Mouse (Mus musculus): ENCODE data around the gene Rnf220. TPM values are rescaled to one million over a fixed set of nuclear protein-coding genes. Genes with fewer than 3 reads are reported as not detected.

Gene Rnf220
- total and polyA plus RNA-seq, 3 experiments: 64.4 to 117 (median 86.8) TPM

DNA sequence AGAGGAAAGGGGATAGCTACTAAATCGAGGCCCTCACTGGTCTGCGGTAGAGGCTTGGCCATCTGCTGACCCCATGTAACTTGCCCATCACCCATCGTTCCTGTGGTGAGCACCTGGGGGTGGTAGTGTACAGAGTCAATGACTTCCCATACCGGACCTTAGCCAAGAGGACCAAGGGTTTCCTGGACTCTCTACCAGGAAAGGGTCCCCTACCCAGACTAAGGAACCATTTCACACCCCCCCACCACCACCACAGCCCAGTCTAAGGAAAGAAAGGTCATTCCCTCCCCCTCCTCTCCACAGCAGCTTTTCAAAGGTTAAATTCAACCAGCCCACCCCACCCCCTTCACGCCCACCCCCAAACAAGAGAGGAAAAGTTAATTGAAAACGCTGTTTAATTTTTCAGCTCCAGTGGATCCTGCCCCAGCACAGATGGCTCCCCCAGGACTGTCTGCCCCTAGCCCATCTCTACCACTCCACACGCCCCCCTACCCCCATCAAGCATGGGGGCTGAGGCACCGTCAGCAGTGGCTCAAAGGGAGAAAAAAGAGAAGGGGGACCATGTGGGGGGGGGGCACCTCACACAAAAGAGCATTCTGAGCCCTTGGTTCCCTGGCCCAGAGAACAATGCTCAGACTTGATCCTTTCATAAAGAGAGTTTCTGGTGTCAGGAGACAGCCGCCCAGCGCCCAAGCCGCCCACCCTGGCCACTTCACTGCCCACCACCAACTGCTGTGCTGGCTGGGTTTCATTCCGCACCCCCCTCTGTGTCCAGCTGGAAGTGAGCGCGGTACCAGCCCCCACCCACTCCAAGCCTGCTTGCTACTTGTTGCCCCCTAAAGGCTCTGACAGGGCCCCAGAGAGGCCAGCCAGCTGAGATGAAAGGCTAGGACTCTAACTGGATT, 87.5 kb downstream of the Rnf220 start:
- Histone ChIP-seq H3K4me1 (ENCODE audit: control insufficient read depth in 1 of 2, insufficient read depth in 2 of 2) (peaks cover 4 to 15% of the 10 kb centered on the region in 2 experiments; a peak in 3 of 4 replicates), H3K9me3 (replicated peaks; ENCODE audit: low read length) (no peaks in the 10 kb centered on the region), H3K27me3 (replicated peaks) (no peaks in the 10 kb centered on the region), H3K79me2 (replicated peaks; ENCODE audit: control insufficient read depth, extremely low read depth, insufficient read depth, poor library complexity, severe bottlenecking) (no peaks in the 10 kb centered on the region), H3K36me3 (replicated peaks in 1 of 2; ENCODE audit: control insufficient read depth in 1 of 2, insufficient read depth in 1 of 2, low read length in 1 of 2) (no peaks in the 10 kb centered on the region), H3K4me3 (replicated peaks in 1 of 3; ENCODE audit: low read depth in 2 of 3, low read length in 2 of 3, poor library complexity in 1 of 3) (no peak overlapping the region), H3K9ac (ENCODE audit: insufficient read depth, low read depth) (no peak overlapping the region), H3K4me2 (ENCODE audit: insufficient read depth, low read depth, poor library complexity, severe bottlenecking) (no peak overlapping the region), H3K27ac (ENCODE audit: insufficient read depth, low read depth) (no peak overlapping the region)
- dilution Hi-C loops (cut with MboI; ENCODE audit: extremely low pct_ligation_motif_present, extremely low pct_unique_long_range_greater_than_20kb, low sequenced_read_pairs) (no loop called here), in situ Hi-C loops (cut with MboI; ENCODE audit: low pct_ligation_motif_present, low pct_unique_long_range_greater_than_20kb, low sequenced_read_pairs) (no loop called here)
- TF ChIP-seq NRF1 (IDR thresholded peaks at IDR 0.05; ENCODE audit: low read depth, low read length) (no peak), CTCF (conservative IDR thresholded peaks at IDR 0.05 in 1 of 2, IDR thresholded peaks at IDR 0.05 in 1 of 2; ENCODE audit: low read depth in 2 of 2, low read length in 2 of 2) (no peak), MYC (IDR thresholded peaks at IDR 0.05; ENCODE audit: low read depth, low read length) (no peak), CHD2 (IDR thresholded peaks at IDR 0.05; ENCODE audit: low read length) (no peak), ZC3H11A (IDR thresholded peaks at IDR 0.05; ENCODE audit: low read depth, low read length) (no peak), MEF2A (IDR thresholded peaks at IDR 0.05; ENCODE audit: borderline replicate concordance, low read depth, low read length) (no peak), HCFC1 (IDR thresholded peaks at IDR 0.05; ENCODE audit: low read depth, low read length) (no peak), USF2 (conservative IDR thresholded peaks at IDR 0.05; ENCODE audit: low read depth, low read length) (no peak)
- no peak for DNase-seq (ENCODE audit: extremely low read depth)

DNA sequence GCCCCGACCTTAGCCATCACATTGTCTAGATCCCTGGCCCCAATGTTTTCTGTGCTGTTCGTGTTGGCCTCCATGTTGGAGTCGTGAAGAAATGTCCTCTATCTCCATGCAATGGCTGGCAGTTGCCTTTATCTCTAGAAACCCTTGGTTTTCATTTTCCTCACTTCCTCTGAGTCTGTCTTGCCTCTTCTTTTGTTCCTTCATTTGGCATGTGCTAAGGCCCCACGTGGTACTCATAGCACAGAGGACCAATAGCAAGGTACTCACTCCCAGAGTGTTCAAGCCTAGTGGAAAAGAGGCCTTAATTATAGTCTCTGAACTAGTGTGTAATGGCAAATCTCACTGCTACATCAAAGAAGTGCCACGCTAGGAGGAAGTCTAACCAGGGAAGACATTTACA, 88.9 kb downstream of the Rnf220 start:
- in situ Hi-C loops (cut with MboI; ENCODE audit: low pct_ligation_motif_present, low pct_unique_long_range_greater_than_20kb, low sequenced_read_pairs): no loop called here

More for the DNA sequence above, 88.9 kb downstream of the Rnf220 start:
- no peak overlapping the region for H3K4me2 ChIP-seq (ENCODE audit: insufficient read depth, low read depth, poor library complexity, severe bottlenecking)
- TF ChIP-seq ZKSCAN1 (IDR thresholded peaks at IDR 0.05; ENCODE audit: borderline replicate concordance, low read depth, low read length) (no peak), UBTF (IDR thresholded peaks at IDR 0.05; ENCODE audit: low read depth, low read length) (no peak), JUN (IDR thresholded peaks at IDR 0.05; ENCODE audit: insufficient read depth, low read depth, low read length) (no peak), MAX (IDR thresholded peaks at IDR 0.05; ENCODE audit: low read length) (no peak), PAX5 (IDR thresholded peaks at IDR 0.05; ENCODE audit: low read length) (no peak), EP300 (IDR thresholded peaks at IDR 0.05; ENCODE audit: low read length) (no peak), KAT2A (IDR thresholded peaks at IDR 0.05; ENCODE audit: insufficient replicate concordance, low read length) (no peak), NRF1 (IDR thresholded peaks at IDR 0.05; ENCODE audit: low read depth, low read length) (no peak), MXI1 (IDR thresholded peaks at IDR 0.05; ENCODE audit: low read depth, low read length) (no peak), IRF4 (IDR thresholded peaks at IDR 0.05; ENCODE audit: low read depth, low read length) (no peak), MAFK (IDR thresholded peaks at IDR 0.05; ENCODE audit: insufficient replicate concordance, low read length) (no peak), POLR2A (IDR thresholded peaks at IDR 0.05; ENCODE audit: low read depth, low read length) (no peak), USF2 (conservative IDR thresholded peaks at IDR 0.05; ENCODE audit: low read depth, low read length) (no peak), SIN3A (IDR thresholded peaks at IDR 0.05; ENCODE audit: low read length) (no peak), ZNF384 (IDR thresholded peaks at IDR 0.05; ENCODE audit: low read depth, low read length) (no peak), NELFE (IDR thresholded peaks at IDR 0.05; ENCODE audit: low read depth, low read length) (no peak)
- DNase-seq (ENCODE audit: extremely low read depth): no peak
- H3K79me2 ChIP-seq (replicated peaks; ENCODE audit: control insufficient read depth, extremely low read depth, insufficient read depth, poor library complexity, severe bottlenecking): no peaks in the 10 kb centered on the region
- no peak overlapping the region for H3K4me3 ChIP-seq (replicated peaks in 1 of 3; ENCODE audit: low read depth in 2 of 3, low read length in 2 of 3, poor library complexity in 1 of 3)
- H3K27me3 ChIP-seq (replicated peaks): no peaks in the 10 kb centered on the region
- dilution Hi-C loops (cut with MboI; ENCODE audit: extremely low pct_ligation_motif_present, extremely low pct_unique_long_range_greater_than_20kb, low sequenced_read_pairs): no loop called here
- H3K4me1 ChIP-seq (ENCODE audit: control insufficient read depth in 1 of 2, insufficient read depth in 2 of 2): peaks cover 4 to 12% of the 10 kb centered on the region in 2 experiments; a peak in 3 of 4 replicates
- no peaks in the 10 kb centered on the region for H3K36me3 ChIP-seq (replicated peaks in 1 of 2; ENCODE audit: control insufficient read depth in 1 of 2, insufficient read depth in 1 of 2, low read length in 1 of 2)
- no peak overlapping the region for H3K27ac ChIP-seq (ENCODE audit: insufficient read depth, low read depth)
- no peak overlapping the region for H3K9ac ChIP-seq (ENCODE audit: insufficient read depth, low read depth)
- H3K9me3 ChIP-seq (replicated peaks; ENCODE audit: low read length): no peaks in the 10 kb centered on the region

Data from CH12.LX (cell line).